Mouse (Mus musculus): ENCODE results near the gene Sertm1. TPM values are rescaled to one million over a fixed set of nuclear protein-coding genes. Genes with fewer than 3 reads are reported as not detected.

Sertm1 gene
- polyA plus RNA-seq (2015; fragmentation: Nextera tagmentation; extraction: Ambion mirVana), result not detected in 2 replicates

DNA sequence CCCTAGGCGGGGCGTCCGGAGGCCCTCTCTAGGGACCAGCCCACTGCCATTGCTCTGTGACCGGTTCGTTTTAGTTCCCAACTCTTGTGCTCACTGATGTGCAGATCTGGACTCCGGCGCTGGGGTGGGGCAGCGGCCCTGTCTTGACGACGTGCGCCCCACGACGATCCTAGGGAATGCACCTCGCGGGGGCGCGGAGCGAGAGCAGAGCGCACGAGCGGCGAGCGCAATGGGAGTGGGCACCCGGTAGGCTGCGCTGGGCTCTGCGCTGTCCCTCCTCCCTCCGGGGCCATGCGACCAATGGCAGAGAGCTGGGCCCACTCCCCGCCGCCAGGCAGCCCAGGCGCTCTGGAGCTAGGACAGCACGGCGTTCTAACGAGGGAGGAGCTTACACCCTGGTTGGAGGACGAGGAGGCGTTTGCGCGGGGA lies at the start of gene Sertm1:
Sertm1 (minus strand) TSS at position 245 of the 429 bp plus-strand sequence.

Other genes with a start within 250 kb of the Sertm1 start
- gene Supt20, start 223.1 kb downstream of the Sertm1 start, polyA plus RNA-seq (2015; fragmentation: Nextera tagmentation; extraction: Ambion mirVana), result 43.5 and 47.1 TPM in 2 replicates
- 0.42 TPM in 1 of 2 replicates, not detected in the other for gene Gm21958, start 201.5 kb downstream of the Sertm1 start, polyA plus RNA-seq (2015; fragmentation: Nextera tagmentation; extraction: Ambion mirVana)
- 101 and 107 TPM in 2 replicates for gene Exosc8, start 180.5 kb downstream of the Sertm1 start, polyA plus RNA-seq (2015; fragmentation: Nextera tagmentation; extraction: Ambion mirVana)
- 38.8 and 41.0 TPM in 2 replicates for gene Alg5, start 180.3 kb downstream of the Sertm1 start, polyA plus RNA-seq (2015; fragmentation: Nextera tagmentation; extraction: Ambion mirVana)
- gene Smad9, start 160.3 kb downstream of the Sertm1 start, polyA plus RNA-seq (2015; fragmentation: Nextera tagmentation; extraction: Ambion mirVana), result 0.13 and 0.22 TPM in 2 replicates
- 26.1 and 26.8 TPM in 2 replicates for gene Rfxap, start 108.1 kb downstream of the Sertm1 start, polyA plus RNA-seq (2015; fragmentation: Nextera tagmentation; extraction: Ambion mirVana)
- gene Ccna1, start 139.6 kb upstream of the Sertm1 start, polyA plus RNA-seq (2015; fragmentation: Nextera tagmentation; extraction: Ambion mirVana), result 0.46 and 0.61 TPM in 2 replicates
- gene Spg20, start 196.2 kb upstream of the Sertm1 start, polyA plus RNA-seq (2015; fragmentation: Nextera tagmentation; extraction: Ambion mirVana), result 9.6 and 11.4 TPM in 2 replicates
- gene Ccdc169, start 221.5 kb upstream of the Sertm1 start, polyA plus RNA-seq (2015; fragmentation: Nextera tagmentation; extraction: Ambion mirVana), result not detected in 2 replicates